Mouse (Mus musculus): ENCODE results near the gene Gm3106. TPM values are rescaled to one million over a fixed set of nuclear protein-coding genes. Genes with fewer than 3 reads are reported as not detected.

Gene Gm3106
- not detected for total RNA-seq (2023)

GRCm38 (mm10) chr5:94217705-94218104 lies at the start of gene Gm3106:
Gene Gm3106 (plus strand): TSS chr5:94218005.

Other genes starting within 250 kb of the Gm3106 start
- not detected for gene BC061212, start 147.5 kb upstream of the Gm3106 start, total RNA-seq (2023)
- gene Gm6351, start 141.6 kb upstream of the Gm3106 start, total RNA-seq (2023), result not detected
- not detected for gene A430089I19Rik, start 88.8 kb downstream of the Gm3106 start, total RNA-seq (2023)
- gene Gm6502, start 96.4 kb downstream of the Gm3106 start, total RNA-seq (2023), result not detected
- not detected for gene AA792892, start 121.7 kb downstream of the Gm3106 start, total RNA-seq (2023)
- gene Gm7682, start 227.8 kb downstream of the Gm3106 start, total RNA-seq (2023), result not detected

All from CD4-positive naive resting alpha-beta T cell, adult 57 days (primary cell).